Mouse (Mus musculus) A20 (cell line): ENCODE results near the gene Dusp12.
A peak's percentile ranks its signal among the peaks of the same experiment; 100 is the strongest.

Experiments used
- DNase-seq: peaks from one replicate; pipeline ENCODE4 v3.0.0-alpha.2; 2011; ENCODE audit warnings: low read depth, low spot score

Dusp12 gene

GRCm38 (mm10) chr1:170898413-170899075 lies 13.2 kb upstream of the Dusp12 start:
- peak; percentile 89 for DNase-seq

GRCm38 (mm10) chr1:170896651-170897281 lies 11.4 kb upstream of the Dusp12 start:
- peak; percentile 86 for DNase-seq

- DNase-seq: peak; percentile 79
Measured at GRCm38 (mm10) chr1:170894603-170895602, 9.6 kb upstream of the Dusp12 start.

GRCm38 (mm10) chr1:170892279-170892678 lies 6.9 kb upstream of the Dusp12 start:
- no peak for DNase-seq

GRCm38 (mm10) chr1:170891646-170892045 lies 6.3 kb upstream of the Dusp12 start:
- no peak for DNase-seq

GRCm38 (mm10) chr1:170889310-170889709 lies 4.0 kb upstream of the Dusp12 start:
- DNase-seq: no peak

GRCm38 (mm10) chr1:170886044-170886458 lies 711 bp upstream of the Dusp12 start:
- DNase-seq: no peak

GRCm38 (mm10) chr1:170884390-170884789 lies 950 bp downstream of the Dusp12 start:
- no peak for DNase-seq

GRCm38 (mm10) chr1:170882915-170883485 lies 2.3 kb downstream of the Dusp12 start:
- DNase-seq: no peak

GRCm38 (mm10) chr1:170876906-170877305 lies 8.4 kb downstream of the Dusp12 start:
- DNase-seq: no peak

GRCm38 (mm10) chr1:170875676-170876075 lies 9.7 kb downstream of the Dusp12 start:
- DNase-seq: no peak

GRCm38 (mm10) chr1:170871961-170872360 lies 13.4 kb downstream of the Dusp12 start:
- peak; percentile 36 for DNase-seq

- DNase-seq: no peak
Measured at GRCm38 (mm10) chr1:170871402-170871801, 13.9 kb downstream of the Dusp12 start.

GRCm38 (mm10) chr1:170868905-170869283 lies 16.4 kb downstream of the Dusp12 start:
- DNase-seq: no peak

GRCm38 (mm10) chr1:170868107-170868904 lies 17.0 kb downstream of the Dusp12 start:
- DNase-seq: peak; percentile 79

- peak; percentile 95 for DNase-seq
Measured at GRCm38 (mm10) chr1:170867691-170868105, 17.6 kb downstream of the Dusp12 start, which contains the start of gene Atf6. TSS of gene Atf6 (minus strand) at chr1:170867771.

- peak; percentile 73 for DNase-seq
Measured at GRCm38 (mm10) chr1:170866992-170867690, 18.2 kb downstream of the Dusp12 start.

- DNase-seq: peak; percentile 71
Measured at GRCm38 (mm10) chr1:170865406-170865805, 19.9 kb downstream of the Dusp12 start.

- peak; percentile 73 for DNase-seq
Measured at GRCm38 (mm10) chr1:170864754-170865153, 20.6 kb downstream of the Dusp12 start.

- DNase-seq: no peak
Measured at GRCm38 (mm10) chr1:170864234-170864633, 21.1 kb downstream of the Dusp12 start.
